Mouse (Mus musculus): ENCODE measurements around the gene Babam2.
"Not testable (repeated sequence)": the region's sequence is repeated elsewhere in the genome, so short reads cannot be mapped to it uniquely, and the experiment has no call there.

The Babam2 gene

DNA sequence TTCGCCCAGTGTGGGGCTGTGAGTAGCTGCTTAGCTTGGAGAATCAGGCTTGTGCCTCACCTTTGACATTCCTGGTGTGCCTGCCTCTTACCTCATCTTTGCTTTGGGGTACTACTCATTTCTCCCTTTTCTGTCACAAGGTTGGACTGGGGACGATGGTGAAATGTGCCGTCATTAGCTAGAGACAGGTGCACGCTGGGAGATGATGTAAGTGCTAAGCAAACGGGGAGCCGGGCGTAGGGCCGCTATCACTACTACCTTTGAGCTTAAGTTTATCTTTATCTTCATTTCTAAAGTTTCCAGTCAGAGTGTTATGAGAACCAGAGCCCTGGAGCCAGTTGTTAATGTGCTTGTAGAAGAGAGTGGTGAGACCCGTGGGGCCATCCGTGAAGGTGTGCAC is 131.3 kb downstream of the Babam2 start:
- DNase-seq (ENCODE audit: low spot score in 2 of 2) = no peak

- DNase-seq (ENCODE audit: low spot score in 2 of 2) = no peak
These were observed 132.1 kb downstream of the Babam2 start for GRCm38 (mm10) chr5:31829588-31829987.

- no peak for DNase-seq (ENCODE audit: low spot score in 2 of 2)
These were observed 134.1 kb downstream of the Babam2 start for GRCm38 (mm10) chr5:31831587-31831986.

- no peak for DNase-seq (ENCODE audit: low spot score in 2 of 2)
These were observed 138.2 kb downstream of the Babam2 start for GRCm38 (mm10) chr5:31835691-31836090.

- no peak for DNase-seq (ENCODE audit: low spot score in 2 of 2)
These were observed 142.5 kb downstream of the Babam2 start for GRCm38 (mm10) chr5:31839973-31840372.

GRCm38 (mm10) chr5:31840406-31840805 is 142.9 kb downstream of the Babam2 start:
- DNase-seq (ENCODE audit: low spot score in 2 of 2) = no peak

GRCm38 (mm10) chr5:31844856-31845255 is 147.4 kb downstream of the Babam2 start:
- DNase-seq (ENCODE audit: low spot score in 2 of 2) = no peak

- no peak for DNase-seq (ENCODE audit: low spot score in 2 of 2)
These were observed 149.5 kb downstream of the Babam2 start for GRCm38 (mm10) chr5:31846971-31847370.

DNA sequence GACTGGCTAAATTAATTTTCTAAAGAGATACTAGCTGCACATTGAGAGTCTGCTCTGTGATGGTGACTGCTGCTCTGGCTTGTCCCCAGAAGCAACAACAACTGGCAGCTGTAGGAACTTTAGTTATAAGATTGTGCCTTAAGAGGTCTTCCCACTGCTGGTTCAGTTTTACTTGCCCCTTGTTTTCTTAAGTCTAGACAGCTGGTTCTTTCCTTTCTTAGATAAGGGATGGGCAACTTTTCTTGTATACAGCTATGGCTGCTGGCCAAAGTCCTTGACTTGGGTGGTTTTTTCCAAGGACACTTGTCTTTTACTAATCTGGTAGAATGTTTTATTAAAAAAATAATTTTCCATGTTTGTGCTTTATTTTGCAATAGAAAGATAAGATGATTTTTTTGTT is 151.5 kb downstream of the Babam2 start:
- no peak for DNase-seq (ENCODE audit: low spot score in 2 of 2)

DNA sequence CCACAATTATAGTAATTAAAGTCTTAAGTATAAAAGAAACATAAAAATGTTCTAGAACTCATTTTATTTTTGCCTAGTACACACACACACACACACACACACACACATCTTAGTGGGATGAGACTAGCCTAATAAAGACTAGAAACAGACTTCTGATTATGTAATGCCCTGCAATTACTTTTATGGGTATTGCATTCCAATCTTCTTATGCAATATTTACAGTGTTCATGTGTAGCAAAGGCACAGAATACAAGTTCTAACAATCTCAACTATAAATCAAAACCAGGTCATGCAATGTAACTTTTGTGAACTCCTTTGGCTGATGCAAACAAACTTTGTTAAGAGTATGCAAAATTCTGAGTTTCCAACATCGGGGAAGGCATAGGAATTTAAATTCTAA is 155.3 kb downstream of the Babam2 start:
- no peak for DNase-seq (ENCODE audit: low spot score in 2 of 2)

- no peak for DNase-seq (ENCODE audit: low spot score in 2 of 2)
These were observed 156.3 kb downstream of the Babam2 start for GRCm38 (mm10) chr5:31853831-31854230.

GRCm38 (mm10) chr5:31858877-31859276 is 161.4 kb downstream of the Babam2 start:
- DNase-seq (ENCODE audit: low spot score in 2 of 2) = not testable (repeated sequence)

- no peak for DNase-seq (ENCODE audit: low spot score in 2 of 2)
These were observed 162.9 kb downstream of the Babam2 start for GRCm38 (mm10) chr5:31860426-31860825.

GRCm38 (mm10) chr5:31860831-31861624 is 163.5 kb downstream of the Babam2 start:
- no peak for DNase-seq (ENCODE audit: low spot score in 2 of 2)

DNA sequence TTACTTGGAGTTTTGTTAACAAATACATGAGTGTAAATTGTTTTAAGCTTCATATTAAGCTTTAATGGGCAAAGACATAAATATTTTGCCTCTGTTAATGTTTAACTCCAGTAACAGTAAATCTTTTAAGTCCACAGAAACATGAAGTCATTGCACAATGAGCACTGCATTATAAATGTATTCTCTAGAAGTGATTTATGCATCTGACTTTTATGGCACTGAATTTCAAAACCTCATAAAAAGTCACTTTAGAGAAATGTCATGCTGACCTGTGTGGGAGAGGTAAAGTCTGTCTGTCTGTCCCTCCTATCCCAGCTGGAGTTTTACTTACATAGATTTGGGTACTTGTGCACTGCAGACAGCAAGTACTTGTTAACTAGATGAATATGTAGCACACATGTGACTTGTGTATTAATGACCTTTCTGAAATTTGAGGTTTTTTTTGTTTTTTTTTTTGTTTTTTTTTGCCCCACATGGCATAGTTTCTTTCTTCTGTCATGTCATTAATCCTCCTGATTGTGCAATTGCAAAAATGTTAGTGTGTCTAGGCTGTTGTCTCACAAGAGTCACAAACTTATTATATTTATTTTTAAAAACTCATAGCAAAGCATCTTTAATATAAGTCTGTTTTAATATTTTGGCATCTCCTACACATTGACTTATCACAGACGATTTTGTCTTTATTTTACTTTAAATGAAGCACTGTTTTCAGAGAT is 165.4 kb downstream of the Babam2 start:
- no peak for DNase-seq (ENCODE audit: low spot score in 2 of 2)

DNA sequence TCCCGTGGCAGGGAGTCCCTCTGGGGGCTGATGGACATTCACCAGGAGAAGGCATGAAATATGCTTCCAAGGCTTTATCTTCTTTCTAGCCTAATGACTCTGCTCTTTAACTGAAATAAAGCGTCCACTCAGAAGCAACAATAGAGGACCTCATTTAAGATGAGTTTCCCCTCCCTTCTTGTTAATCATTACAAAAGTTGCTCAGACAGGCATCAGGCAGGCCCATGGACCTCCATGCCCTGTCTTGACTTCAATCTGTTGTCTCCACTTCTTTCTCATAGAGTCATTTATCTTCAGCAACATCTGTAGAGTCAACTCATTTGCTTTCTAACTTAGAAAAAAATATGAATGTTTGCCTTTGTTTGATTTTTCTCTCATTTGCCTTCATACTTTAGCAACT is 166.6 kb downstream of the Babam2 start:
- DNase-seq (ENCODE audit: low spot score in 2 of 2) = no peak

DNA sequence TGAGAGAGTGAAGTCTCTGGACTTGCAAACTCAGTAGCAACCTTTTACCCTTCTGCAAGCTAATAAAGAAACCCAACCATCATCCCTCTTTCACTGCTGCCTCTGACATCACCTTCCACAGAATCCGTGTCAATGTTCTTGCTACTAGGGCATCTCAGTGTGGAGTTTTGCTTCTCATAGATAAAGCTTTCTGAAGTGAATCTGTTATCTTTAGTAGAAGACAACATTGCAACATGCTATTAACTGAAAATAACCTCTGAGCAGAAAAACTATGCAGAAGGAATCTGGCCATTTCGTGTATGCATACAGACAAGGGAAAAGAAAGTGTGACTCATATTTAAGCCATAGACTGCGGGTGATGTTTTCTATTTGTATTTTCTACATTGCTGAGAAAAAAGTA is 168.6 kb downstream of the Babam2 start:
- DNase-seq (ENCODE audit: low spot score in 2 of 2) = no peak

DNA sequence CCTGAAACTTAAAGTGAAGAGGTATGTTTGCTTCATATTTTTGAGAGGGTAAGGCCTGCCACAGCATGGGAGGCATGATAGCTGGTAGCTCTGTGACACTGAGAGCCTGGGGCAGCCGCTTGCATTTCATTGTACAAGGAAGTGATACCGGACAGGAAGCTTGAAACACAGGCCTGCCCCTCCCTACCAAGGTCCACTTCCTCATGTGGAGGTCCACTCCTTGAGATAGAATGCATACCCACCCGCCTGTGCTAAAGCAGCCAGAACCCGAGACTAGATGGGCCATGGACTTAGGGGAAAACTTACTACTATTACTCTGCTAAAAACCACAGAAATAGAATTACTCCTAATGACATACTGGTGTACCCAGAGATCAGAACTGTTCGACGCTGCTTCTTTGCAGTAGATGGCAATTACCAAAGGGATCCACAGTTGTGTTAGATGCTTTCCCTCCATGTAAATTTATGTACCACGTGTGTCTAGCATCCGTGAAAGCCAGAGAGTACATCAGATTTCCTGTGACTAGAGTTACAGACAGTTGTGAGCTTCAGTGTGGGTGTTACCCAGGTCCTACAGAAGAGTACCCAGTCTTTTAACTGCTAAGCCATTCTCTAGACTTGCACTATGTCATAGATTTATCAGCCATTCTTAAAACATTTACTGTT is 173.5 kb downstream of the Babam2 start:
- no peak for DNase-seq (ENCODE audit: low spot score in 2 of 2)

GRCm38 (mm10) chr5:31873328-31873727 is 175.8 kb downstream of the Babam2 start:
- no peak for DNase-seq (ENCODE audit: low spot score in 2 of 2)

- no peak for DNase-seq (ENCODE audit: low spot score in 2 of 2)
These were observed 177.1 kb downstream of the Babam2 start for GRCm38 (mm10) chr5:31874543-31874942.

DNA sequence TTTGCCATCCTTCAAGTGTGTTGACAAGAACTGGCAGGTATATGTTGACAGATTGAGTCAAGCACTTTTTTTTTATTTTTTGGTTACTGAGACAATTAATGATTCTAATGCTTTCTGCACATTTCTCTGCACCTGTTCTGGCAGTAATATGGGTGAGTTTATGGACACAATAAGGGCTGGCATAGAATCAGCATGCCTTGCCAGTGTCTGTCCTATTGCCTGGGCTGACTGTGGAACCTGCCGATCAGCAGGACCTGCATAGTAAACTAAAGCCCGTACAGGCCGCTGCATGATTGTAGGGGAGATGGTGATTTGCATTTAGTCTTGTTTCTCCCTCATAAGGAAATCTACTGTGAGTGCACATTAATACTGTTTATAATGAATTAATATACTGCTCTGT is 178.0 kb downstream of the Babam2 start:
- DNase-seq (ENCODE audit: low spot score in 2 of 2) = no peak

DNA sequence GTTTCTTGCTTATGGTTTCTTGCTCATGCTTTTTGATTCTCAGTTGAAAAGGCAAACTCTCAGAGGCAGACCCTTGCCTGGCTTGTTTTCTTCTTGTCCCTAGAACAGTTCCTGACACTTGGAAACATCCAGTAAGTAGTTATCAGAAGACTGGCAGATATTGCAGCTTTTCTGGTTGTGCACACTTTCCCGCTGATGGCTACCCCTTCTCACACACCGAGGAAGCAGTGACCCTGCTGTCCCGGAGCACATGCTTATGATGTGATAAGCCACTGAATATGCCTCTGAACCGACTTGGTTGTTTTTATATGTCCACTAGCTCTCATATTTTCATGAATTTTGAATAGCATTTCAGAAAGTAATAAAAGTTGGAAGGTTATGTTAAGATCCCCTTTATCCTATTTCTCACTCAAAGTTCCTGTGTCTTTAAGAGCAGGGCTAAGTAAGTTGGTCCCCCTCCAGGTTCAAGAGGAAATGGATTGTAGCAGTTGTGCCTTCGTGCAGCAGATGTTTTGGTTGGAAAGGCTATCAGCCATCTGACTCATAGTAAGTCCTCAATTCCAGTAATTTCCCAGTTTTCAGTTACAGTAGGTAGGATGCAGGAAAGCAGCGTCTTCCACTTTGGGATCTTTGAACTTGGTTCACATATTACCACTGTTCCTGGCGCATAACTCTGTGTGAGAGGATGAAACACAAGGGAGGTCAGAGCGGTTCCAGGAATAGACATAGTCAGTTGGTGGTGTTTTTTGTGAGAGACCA is 178.9 kb downstream of the Babam2 start:
- no peak for DNase-seq (ENCODE audit: low spot score in 2 of 2)
